Mouse (Mus musculus) E14TG2a.4 (cell line): ENCODE data around the gene Sde2.
A peak's percentile ranks its signal among the peaks of the same experiment; 100 is the strongest.

ENCODE experiments used
- H3K27me3 ChIP-seq: 2 replicates; pipeline ENCODE4 v1.6.1; 2014; ENCODE audit warnings: low read length, control low read depth; ENCODE audit not compliant: insufficient read depth
- H3K36me3 ChIP-seq: 2 replicates; pipeline ENCODE4 v1.6.1; 2014; ENCODE audit warnings: low read length, control low read depth; ENCODE audit not compliant: insufficient read depth
- H3K4me1 ChIP-seq: replicated peaks from 2 replicates; pipeline ENCODE4 v1.6.1; 2014; ENCODE audit warnings: low read depth, low read length, control low read depth
- H3K4me3 ChIP-seq: replicated peaks from 2 replicates; pipeline ENCODE4 v1.5.1; 2014; ENCODE audit warnings: mild to moderate bottlenecking, low read length
- H3K9me3 ChIP-seq: 2 replicates; pipeline ENCODE4 v1.6.1; 2014; ENCODE audit warnings: low read length, control low read depth
- CTCF ChIP-seq: conservative IDR thresholded peaks from 2 replicates; pipeline ENCODE4 v1.5.1; 2014; ENCODE audit warnings: low read length
- NANOG ChIP-seq: IDR thresholded peaks from 2 replicates; pipeline ENCODE4 v1.6.1; 2014; ENCODE audit warnings: borderline replicate concordance, low read length, mixed read lengths
- POU5F1 ChIP-seq: IDR thresholded peaks from 2 replicates; pipeline ENCODE4 v1.6.1; 2014; ENCODE audit warnings: low read length, borderline replicate concordance

Gene Sde2

DNA sequence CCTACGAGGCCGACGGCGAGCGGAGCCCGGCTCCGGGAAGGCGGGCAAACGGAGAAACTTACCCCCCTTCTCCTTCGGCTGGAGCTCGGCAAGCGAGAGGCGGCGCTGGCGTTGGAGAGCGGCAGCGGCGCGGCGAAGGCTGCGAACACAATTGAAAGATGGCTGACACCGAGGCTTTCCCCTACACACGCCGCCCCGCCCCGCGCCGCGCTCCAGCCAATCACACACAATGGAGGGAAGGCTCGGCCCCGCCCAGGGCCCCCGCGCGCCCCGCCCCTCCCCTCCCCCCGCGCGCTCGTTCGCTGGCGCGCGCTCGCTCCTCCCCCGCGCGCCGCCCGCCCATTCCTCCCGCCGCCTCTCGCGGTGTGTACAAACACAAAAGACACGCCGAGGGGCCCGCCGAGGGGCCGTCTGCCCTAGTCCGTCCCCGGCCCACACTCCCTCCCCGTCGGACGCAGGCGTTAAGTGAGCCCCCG, 37.5 kb upstream of the Sde2 start:
- H3K9me3 ChIP-seq, result no peaks in the 10 kb centered on the region
- peak overlapping the region; percentile 97 for H3K4me3 ChIP-seq
- peaks cover 30% of the 10 kb centered on the region for H3K36me3 ChIP-seq
- TF ChIP-seq NANOG, result no peak
- TF ChIP-seq CTCF, result no peak
- no peak for TF ChIP-seq POU5F1
- no peaks in the 10 kb centered on the region for H3K27me3 ChIP-seq
- H3K4me1 ChIP-seq, result peaks cover 56% of the 10 kb centered on the region

- H3K27me3 ChIP-seq, result no peaks in the 10 kb centered on the region
- TF ChIP-seq CTCF (no peak), POU5F1 (no peak), NANOG (no peak)
- H3K9me3 ChIP-seq, result no peaks in the 10 kb centered on the region
- peaks cover 51% of the 10 kb centered on the region for H3K4me1 ChIP-seq
- H3K36me3 ChIP-seq, result peaks cover 24% of the 10 kb centered on the region
- peak within 1 kb of the TSS; percentile 97 for H3K4me3 ChIP-seq
Observed at GRCm38 (mm10) chr1:180813885-180814740, 36.8 kb upstream of the Sde2 start, which contains the start of gene H3f3a. TSS of gene H3f3a (minus strand) at chr1:180813943.

GRCm38 (mm10) chr1:180815371-180816024, 35.4 kb upstream of the Sde2 start:
- Histone ChIP-seq H3K9me3 (no peaks in the 10 kb centered on the region), H3K27me3 (no peaks in the 10 kb centered on the region), H3K4me1 (peaks cover 37% of the 10 kb centered on the region), H3K4me3 (no peak overlapping the region), H3K36me3 (peaks cover 10% of the 10 kb centered on the region)
- TF ChIP-seq NANOG (no peak), POU5F1 (no peak), CTCF (no peak)

- no peaks in the 10 kb centered on the region for H3K36me3 ChIP-seq
- H3K27me3 ChIP-seq, result no peaks in the 10 kb centered on the region
- H3K9me3 ChIP-seq, result no peaks in the 10 kb centered on the region
- H3K4me1 ChIP-seq, result peaks cover 30% of the 10 kb centered on the region
- TF ChIP-seq POU5F1, result no peak
- no peak for TF ChIP-seq NANOG
- no peak for TF ChIP-seq CTCF
- no peak overlapping the region for H3K4me3 ChIP-seq
Observed at GRCm38 (mm10) chr1:180818000-180818399, 32.9 kb upstream of the Sde2 start.

DNA sequence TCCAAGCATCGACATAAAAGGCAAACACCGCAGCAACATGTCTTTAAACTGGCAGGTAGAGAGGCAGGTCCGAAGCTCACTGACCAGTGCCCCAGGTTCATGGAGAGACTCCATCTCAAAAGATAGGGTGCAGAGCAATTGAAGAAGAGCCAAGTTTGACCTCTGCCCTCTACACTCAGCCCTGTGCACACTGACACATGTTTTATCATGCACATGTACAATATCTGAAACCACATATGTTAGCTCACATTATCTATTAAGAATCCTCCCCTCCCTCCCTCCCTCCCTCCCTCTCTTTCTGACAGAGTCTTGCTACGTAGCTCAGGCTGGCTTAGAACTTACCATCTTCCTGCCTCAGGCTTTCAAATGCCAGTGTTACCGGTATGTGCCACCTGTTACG, 29.8 kb upstream of the Sde2 start:
- Histone ChIP-seq H3K27me3 (peaks cover 18% of the 10 kb centered on the region), H3K4me1 (peaks cover 13% of the 10 kb centered on the region), H3K4me3 (no peak overlapping the region), H3K36me3 (no peaks in the 10 kb centered on the region), H3K9me3 (no peaks in the 10 kb centered on the region)
- TF ChIP-seq NANOG, result no peak
- no peak for TF ChIP-seq CTCF
- no peak for TF ChIP-seq POU5F1

GRCm38 (mm10) chr1:180822276-180822675, 28.7 kb upstream of the Sde2 start:
- peaks cover 24% of the 10 kb centered on the region for H3K27me3 ChIP-seq
- H3K9me3 ChIP-seq, result no peaks in the 10 kb centered on the region
- TF ChIP-seq CTCF (no peak), POU5F1 (no peak), NANOG (no peak)
- H3K4me3 ChIP-seq, result no peak overlapping the region
- no peaks in the 10 kb centered on the region for H3K36me3 ChIP-seq
- peaks cover 13% of the 10 kb centered on the region for H3K4me1 ChIP-seq

DNA sequence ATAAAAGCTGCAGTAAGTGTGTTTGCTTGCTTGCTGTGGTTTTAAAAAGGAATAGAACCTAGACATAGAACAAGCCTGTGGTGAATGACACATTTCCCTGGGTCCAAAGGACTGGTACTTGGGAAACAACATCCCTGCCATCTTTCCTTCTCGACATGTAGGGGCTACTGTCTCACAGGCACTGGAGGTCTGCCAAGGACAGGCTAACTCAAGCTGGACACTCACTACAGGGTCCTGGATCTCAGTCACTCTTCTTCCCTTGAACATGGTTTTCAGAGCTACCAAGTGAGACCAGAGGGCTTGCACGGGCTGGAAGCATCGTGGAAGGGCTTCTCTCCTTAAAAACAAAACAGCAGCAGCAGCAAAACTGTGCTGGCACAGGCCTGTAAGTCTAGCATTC, 27.2 kb upstream of the Sde2 start:
- peaks cover 32% of the 10 kb centered on the region for H3K27me3 ChIP-seq
- H3K4me1 ChIP-seq, result no peaks in the 10 kb centered on the region
- H3K9me3 ChIP-seq, result no peaks in the 10 kb centered on the region
- H3K36me3 ChIP-seq, result no peaks in the 10 kb centered on the region
- TF ChIP-seq CTCF, result no peak
- no peak for TF ChIP-seq POU5F1
- TF ChIP-seq NANOG, result no peak
- no peak overlapping the region for H3K4me3 ChIP-seq

- H3K9me3 ChIP-seq, result no peaks in the 10 kb centered on the region
- no peak for TF ChIP-seq CTCF
- TF ChIP-seq POU5F1, result no peak
- TF ChIP-seq NANOG, result no peak
- H3K4me1 ChIP-seq, result peaks cover 8% of the 10 kb centered on the region
- peaks cover 35% of the 10 kb centered on the region for H3K27me3 ChIP-seq
- no peak overlapping the region for H3K4me3 ChIP-seq
- no peaks in the 10 kb centered on the region for H3K36me3 ChIP-seq
Observed at GRCm38 (mm10) chr1:180824721-180825120, 26.2 kb upstream of the Sde2 start.
